Mouse (Mus musculus) retina, postnatal 7 days (tissue): Measurements from ENCODE around the gene Nr5a1.

Source experiments
- DNase-seq: peaks from one replicate; pipeline ENCODE4 v3.0.0-alpha.2; 2012; ENCODE audit warnings: low read depth, low spot score

Gene Nr5a1

DNA sequence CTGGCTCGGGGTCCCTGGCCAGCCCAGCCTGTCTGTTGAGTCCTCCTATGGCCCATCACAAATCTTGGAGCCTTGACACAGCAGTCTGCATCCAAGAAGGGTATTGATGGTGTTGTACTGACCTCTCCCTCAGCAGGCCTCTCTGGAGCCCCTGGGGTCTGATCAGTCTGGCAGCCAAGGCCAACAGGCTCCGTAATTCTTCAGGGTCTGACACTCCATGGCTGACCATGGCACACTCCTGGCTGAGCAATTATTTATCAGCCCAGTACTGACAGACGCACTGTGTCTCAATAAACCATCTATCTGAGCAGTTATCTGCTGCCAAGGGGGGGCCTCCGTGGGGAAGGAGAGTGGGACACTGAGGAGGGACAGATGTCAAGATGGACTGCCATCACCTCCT lies 9.3 kb downstream of the Nr5a1 start:
- DNase-seq: no peak

DNA sequence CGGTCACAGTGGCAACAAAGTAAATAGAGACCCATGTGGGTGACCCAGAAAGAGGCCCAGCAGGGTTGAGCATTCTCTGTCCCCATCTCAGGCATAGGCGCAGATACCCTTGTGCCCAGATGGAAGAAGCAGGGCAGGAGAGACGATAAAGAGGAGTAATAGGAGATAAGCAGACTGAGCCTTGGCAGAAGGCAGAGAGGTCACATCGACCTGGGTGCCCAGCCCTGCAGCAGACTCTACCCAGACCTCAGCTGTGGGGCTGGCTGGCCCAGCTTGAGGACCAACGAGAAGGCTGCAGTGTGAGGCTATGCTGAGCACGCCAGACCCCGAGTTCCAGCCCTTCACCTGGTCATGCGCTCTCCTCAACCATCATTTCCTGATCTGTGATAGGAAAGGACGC lies 10.0 kb downstream of the Nr5a1 start:
- DNase-seq: no peak

DNA sequence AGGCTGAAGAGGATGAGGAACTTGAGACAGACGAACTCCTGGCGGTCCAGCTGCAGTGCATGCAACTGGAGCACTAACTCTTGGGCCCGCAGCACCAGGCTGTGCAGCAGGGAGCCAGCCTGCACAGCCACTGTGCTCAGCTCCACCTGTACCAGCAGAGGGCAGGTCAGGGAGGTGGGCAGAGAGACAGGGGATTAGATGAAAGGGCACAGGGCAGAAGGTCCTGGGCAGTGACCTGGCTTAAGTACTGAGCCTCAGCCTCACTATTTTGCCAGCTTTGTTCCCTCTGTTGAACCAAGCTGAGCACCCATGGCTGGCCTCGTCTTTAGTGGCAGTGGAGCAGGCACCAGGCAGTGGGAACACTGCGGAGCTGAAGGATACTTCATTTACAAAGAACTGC lies 14.2 kb downstream of the Nr5a1 start:
- DNase-seq: no peak

DNA sequence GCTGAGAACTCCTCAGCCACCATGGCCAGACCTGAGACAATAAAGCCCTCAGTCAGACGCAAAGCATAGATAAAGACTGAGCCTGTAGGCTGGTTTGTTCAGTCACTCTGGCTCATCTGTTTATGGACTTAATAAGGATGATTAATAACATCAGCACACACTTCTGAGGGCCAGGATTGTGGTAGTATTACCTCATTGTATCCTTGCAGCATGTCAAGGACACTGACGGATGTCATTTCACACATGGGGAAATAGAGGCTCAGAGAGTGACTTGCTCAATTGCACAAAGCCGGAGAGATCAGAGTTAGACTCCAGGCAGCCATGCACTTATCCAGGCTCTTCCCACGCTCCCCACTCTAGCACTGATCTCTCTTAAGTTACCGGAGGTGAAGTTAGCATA lies 15.7 kb downstream of the Nr5a1 start:
- DNase-seq: no peak

DNA sequence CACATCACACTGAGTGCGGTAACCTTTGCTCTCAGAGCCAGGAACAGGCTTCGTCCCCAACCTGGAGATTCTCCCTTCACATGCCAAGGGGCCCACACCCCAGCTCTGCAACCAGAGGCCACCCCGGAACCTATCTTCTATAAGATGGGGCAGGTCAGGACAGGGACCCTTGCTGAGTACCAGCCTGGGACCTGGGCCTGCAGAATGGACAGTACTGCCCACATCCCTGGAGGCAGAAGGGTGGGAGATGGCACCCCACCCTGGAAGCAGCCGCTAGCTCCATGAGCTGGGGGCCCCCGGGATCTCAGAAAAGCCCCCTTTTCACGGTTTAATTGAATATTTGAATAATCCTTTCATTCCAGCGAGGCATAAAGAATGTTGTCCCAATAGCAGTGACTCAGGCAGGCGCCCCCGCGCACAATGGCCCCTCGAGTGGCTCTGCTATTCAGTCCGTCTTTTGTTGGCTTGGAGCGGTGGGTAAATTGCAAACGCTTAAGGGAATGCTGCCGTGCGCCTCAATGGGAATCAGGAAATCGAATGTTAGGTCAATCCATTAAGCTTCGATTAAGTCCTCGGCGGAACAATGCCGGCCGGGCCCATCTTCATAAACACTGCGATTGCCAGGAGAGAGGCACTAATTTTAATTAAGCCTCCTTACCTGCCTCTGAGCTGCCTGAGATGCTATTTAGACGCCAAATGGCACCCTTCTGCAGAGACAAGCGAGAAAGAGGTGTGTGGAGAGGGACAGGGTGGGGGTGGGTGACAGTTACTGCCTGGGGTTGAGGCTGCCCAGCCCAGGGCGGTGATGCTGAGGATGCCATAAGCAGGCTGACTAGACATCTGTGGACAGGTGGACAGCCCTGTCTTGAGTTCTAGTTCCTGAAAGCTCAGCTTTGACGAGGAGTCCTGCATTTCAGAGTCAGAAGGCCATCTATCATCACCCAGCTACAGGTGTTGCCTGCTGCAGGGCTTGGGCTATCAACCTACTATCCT lies 16.9 kb downstream of the Nr5a1 start:
- DNase-seq: no peak

DNA sequence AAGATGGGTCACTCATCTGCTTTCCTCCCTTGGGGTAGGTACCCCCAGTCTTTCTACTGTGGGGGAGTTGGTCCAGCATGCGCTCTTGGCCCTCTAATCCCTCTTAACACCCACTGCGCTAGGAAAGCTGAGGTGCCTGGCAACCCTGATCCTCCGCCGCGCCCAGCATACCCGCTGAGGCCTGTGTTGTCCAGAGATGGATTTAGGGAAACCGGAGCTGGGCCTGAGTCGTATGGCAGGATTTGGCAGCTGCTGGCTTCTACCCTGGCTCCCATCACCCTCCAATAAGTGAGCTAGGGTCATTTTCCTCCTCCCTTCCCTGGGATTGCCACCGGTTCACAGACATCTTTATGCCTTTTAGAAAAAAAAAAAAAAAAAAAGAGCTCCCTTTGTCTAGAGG lies 18.6 kb downstream of the Nr5a1 start:
- DNase-seq: peak; percentile 25

DNA sequence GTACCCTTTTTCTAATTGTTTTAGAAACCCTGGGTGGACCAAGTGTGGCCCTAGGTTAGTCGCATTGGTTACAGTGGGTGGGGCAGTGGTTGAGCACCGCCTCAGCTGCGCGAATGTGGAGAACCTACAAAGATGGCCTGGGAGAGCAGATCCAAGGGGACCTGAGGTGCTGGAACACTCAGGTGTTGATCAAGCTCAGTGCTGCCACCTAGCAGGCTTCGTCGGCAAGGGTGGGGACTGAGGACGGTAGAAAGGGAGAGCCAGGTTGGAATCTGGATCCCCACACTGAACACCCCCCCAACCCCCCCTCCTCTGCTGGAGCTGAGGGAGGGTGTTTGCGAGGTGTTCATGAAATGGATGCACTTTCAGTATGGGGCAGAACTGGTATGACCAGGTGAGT lies 22.8 kb downstream of the Nr5a1 start:
- DNase-seq: peak; percentile 35

DNA sequence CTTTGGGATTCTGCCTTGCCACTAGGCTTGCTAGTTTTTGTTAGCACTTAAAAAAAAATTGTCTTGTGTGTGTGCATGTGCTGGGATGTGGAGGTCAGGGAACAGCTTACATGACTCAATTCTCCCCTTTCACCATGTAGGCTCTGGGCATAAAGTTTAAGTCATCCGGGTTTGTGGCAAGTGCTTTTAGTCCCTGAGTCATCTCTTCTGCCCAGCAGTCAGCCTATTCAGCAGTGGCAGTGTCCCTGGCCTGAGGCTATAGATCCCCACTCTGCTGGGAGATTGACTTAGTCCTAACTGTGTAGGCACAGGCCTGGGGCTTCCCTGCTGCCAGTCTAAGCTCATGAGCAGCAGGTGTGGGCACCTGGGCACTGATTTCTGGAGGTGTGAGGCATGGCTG lies 24.5 kb downstream of the Nr5a1 start:
- no peak for DNase-seq

DNA sequence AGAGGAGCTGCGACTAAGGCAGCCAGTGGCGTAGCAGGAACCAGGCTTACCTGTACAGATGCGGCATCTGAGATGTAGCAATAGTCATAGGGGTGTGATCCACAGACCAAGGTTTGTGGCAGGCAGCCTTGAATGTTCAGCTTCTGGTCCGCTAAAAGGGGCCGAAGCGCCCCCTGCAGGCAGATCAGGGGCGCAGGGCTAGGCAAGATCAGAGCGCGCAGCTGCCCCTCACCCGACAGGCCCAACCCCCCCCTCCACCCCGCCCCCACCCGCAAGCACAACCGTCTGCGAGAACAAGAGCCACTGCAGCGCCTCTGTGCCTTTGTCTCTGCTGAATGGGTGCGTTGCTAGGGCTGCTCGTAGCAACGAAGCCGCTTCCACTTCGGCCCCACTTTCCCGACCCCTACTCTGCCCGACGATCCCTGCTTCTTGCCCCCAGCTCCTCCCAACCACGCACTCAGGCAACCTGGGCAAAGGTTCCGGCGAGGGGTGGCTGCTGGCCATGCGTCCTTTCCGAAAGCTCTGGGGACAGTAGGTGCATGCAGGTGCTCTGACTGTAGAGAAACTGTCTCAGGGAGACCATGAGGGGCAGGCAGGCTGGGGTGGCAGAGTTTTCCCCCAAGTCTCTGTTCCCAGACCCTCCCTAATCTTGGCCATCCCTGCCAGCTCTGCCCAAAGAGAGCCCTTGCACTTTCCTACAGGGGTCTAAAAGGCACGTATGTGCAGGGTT lies 25.4 kb downstream of the Nr5a1 start:
- peak; percentile 46 for DNase-seq

DNA sequence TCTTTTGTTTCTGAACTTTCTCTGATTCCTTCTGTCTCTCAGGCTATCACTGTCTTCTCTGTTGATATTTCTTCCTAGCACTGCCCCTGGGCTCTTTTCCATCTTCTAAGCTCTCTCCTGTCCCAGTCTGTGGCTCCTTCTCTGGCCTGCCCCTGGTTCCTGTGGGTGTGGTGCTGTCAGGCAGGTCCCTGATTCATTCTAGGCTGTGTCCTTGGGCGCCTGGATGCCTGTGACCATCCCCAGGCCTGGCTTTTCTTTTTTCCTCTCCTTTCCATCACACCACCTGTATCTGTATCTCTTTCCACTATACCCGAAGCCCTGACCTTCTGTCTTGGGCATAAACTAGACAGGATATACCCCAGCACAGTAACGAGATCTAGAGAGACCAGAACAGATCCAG lies 28.6 kb downstream of the Nr5a1 start:
- DNase-seq: no peak

DNA sequence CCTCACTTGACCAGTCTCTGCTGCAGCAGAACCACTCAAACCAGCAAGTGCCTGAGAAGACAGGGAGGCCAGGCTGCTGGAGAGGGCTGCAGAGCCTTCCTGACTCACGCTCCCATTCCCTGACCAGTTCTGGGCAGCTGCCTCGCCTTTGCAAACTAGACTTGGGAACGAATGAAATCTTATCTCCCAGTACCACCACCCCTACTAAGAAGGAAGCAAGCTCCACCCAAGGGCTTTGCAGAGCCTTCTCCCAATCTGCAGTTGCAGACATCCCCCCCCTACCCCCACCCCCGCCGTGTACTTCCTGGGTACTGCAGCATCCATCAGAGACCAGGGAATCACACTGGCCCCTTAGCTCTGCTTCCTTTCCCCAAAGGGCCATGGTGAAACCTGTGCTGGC lies 31.3 kb downstream of the Nr5a1 start:
- no peak for DNase-seq

DNA sequence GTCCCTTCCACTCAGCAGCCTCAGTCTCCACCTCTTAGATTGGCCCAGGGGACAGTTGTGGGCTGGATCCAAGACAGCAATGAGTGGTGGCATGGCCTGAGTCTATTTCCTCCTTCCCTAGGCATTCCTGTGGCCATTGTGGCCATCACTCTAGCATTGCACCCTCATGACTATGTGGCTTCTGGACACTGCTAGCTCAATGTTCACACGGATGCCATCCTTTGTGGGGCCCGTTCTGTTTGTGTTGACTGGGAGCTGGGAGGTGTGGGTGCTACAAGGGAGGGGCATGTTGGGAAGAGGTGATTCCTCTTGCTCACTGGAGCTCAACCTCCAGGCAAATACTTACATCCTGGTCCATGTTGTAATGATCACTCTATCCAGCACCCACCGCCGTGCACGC lies 32.1 kb downstream of the Nr5a1 start:
- no peak for DNase-seq

DNA sequence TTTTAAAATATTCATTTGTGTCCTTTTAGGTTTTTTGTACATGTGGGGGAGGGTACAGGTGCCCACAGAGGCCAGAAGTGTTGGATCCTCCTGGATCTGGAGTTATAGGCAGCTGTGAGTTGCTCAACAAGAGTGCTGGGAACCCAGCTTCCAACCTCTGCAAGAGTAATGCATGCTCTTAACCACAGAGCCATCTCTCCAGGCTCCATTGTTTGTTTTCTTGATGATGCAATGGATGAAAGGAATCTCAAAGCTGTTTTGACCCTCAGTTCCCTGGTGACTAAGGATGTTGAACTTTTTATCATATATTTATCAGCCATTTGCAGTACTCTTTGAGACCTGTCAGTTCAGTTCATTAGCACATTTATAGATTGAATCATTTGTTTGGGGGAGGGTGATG lies 35.4 kb downstream of the Nr5a1 start:
- DNase-seq: no peak

DNA sequence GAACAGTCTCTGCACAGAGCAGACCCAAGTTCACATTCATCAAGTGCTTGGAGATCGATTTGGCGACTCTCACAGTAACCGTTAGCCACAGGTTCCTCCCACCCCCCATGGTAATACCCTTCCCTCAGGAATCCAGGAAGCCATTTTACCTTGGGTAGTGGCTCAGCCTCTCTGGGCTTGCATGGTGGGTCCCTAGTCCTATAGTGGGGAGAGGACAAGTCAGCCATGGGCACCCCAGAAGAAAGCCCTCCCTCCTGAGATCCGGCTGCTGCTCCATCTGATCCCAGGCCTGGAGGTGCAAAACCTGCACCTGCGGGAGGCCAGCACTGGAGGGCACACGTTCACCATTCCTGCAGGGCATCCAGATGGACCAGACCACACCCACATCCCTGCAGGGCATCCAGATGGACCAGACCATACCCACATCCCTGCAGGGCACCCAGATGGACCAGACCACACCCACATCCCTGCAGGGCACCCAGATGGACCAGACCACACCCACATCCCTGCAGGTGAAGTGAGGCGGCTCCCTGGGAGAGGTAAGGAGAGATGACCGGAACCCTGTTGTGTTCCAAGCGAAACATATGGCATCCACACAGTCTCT lies 38.9 kb downstream of the Nr5a1 start:
- no peak for DNase-seq

DNA sequence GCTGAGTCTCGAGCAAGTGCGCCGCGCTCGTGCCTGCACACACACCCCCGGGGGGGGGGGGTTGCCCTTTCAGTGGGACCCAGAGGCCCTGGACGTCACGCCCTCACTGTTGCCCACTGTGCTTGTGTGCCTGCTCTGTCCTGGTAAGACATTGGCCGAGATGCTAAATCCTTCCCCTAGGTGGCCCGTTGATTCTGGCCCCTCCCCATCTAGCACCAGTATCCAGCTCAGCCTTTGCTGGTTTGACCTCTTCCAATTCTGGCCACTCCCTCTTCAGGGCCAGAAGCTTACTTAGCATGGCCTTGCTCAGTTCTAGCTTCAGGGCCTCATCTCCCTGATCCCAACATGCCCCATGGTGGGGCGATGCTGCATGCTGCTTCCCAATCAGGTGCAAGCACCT lies 41.8 kb downstream of the Nr5a1 start:
- DNase-seq: no peak

DNA sequence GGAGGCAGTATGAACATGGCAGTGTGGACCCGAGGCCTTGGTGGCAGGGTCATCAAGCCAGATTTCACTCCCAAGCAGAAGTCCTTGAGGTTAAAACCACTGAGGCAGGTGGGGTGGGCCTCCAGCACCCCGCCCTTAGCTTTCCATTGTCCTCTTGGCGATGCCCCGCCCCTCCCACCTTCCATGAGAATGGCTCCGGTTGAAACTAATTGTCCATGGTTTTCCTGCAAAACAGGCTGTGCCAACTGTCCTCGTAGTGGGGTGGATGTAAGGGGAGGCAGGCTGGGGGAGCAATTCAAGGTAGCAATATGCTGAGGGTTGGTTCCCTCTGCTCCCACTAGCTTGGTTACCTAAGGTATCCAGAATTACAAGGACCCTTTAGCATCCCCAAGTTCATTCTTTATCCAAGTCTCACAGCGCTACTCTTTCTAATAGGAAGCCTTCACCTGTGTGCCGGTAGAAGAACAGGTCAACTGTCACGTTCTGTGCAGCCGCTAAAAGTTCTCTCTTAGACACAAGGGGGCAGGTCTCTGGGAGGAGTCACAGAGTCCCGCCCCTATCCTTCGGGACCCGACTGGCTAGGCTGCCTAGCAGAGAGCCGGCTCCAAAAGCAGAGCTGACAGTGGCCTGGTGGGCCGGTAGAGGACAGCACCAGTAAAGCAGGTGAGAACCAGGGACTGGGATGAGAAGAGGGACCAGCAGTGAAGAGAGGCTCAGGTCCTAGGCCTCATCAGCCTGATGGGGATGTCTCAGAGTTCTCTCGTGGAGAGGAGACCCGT lies 45.4 kb downstream of the Nr5a1 start:
- DNase-seq: no peak

DNA sequence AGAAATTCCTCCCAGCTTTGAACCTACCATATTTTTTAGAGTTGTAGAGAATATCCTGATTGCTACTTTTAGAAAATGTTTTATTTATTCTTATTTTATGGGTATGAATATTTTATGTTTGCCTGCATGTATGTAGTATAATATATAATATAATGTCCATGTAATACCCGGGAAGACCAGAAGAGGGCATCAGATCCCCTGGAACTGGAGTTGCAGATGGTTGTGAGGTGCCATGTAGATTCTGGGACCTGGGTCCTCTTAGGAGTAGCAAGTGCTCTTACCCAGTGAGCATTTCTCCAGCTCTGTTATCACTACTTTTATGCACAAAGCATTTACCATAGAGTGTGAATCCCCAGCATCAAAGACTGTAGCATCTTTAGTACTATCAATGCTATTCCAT lies 52.9 kb downstream of the Nr5a1 start:
- DNase-seq: no peak

DNA sequence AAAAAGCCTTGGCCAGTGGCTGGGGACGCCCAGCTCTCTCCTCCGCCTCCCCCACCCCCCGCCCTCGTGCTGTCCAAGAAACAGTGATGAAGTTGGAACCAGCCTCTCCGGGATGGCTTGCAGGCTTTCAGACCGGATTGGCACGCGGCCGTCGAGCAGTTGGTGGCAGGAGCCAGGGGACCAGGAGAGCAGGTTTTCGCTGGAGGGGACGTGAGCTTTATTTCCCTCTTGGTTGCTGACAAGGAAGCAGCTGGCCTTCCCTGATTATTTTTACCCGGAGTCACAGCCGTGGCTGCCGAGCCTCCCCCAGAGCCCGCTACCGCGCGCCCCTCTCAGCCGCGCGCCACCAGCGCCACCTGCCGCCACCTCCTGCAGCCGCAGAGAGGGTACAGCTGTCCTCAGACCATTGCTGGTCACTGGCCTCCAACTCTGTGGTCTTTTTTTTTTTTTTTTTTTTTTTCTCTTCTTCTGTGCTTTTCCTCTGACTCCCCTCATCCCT lies 56.0 kb downstream of the Nr5a1 start:
- DNase-seq: peak; percentile 53

DNA sequence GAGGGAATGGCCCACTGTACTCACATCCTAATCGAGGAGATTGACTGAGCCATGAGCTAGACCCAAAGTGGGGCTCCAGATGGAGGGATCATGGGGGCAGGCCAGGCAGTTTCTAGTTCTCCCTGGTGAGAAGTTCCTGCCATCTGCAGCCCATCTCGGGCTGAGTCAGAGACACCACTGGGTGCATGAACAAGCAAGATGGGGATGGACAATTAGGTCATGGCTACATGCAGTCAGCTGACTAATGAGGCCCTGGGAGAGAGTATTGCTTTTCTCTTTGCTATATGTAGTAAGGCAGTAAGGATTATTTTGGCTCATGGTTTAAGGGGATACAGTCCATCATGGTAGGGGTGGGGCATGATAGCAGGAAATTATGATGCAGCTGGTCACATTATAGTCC lies 60.6 kb downstream of the Nr5a1 start:
- no peak for DNase-seq

DNA sequence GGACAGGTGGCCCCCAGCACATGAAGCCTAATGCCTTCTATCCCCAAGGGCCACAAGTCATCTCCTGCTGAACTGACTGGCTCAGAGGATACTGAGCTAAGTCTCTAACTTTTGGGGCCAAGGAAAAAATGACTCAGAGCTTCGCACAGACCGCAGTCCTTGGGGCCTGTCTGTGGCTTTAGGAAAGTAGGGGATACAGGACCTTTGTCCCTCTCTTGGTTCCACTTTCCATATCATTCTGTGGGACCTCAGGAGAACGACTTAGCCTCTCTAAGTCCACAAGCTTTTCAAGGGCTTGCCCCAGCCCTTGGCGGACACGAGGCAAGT lies 61.1 kb downstream of the Nr5a1 start:
- DNase-seq: no peak

DNA sequence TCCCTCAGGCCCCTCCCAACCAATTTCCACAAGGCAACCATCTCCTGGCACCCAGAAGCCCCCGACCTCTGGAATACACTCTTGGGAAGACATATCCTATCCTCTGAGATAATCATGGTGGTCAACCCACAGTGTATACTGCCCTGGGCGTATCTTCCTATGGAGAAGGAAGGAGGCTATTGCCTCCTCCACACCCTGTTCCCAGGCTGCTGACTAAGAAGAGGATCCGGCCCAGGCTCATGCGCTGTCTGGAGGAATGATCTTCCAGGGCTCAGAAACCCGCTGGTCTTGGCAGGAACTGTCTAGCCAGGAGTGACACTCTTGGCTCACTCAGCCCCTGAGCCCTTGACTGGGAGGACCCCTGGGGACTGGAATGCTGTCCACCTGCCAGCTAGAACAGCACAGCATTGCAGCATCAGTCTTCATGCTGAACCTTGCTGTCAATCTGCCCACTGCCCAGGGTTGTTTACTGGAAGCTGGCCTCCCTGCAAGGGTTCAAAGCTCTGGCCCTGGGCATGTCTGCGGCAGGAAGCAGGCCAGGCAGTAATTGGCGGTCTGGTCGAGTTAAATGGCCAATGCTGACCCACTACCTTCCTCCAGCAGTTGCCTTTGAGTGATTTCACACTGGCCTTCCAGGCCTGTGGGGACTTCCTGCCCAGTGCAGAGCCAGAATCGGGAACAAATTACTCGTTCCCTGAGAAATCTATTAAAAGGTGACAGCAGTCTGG lies 61.6 kb downstream of the Nr5a1 start:
- no peak for DNase-seq
